30 mouse cellular contexts compared by ENCODE assay signal in the genomic region with DNA sequence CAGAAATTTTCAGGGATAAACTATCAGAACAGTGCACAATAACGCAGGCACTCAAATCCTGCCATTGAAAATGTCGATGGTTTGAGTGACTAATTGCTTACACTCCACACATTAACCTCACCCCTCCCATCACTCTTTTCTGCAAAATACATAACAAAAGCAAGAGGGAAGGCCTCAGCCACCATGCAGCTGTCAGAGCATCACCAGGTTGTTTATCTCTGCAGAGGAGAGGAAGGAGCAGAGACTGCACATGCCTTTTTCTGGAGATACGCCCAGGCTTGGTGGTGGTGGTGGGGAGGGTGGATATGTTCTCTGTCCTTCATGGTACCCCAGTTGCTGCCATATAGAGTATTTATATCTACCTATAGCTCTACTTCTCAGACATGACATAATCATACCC.
DNase-seq lines count a peak whose midpoint lies in the region; ATAC-seq and TF ChIP-seq lines count a peak whose summit lies in the region.
"Had no signal": no experiment of that assay in that cellular context is flagged by ENCODE, and none has a peak within 500 bp of the region (broad histone marks: within the 10 kb centered on the region; RNA-seq: fewer than 3 reads in every experiment).

No protein-coding gene starts in this region.

- DNase-seq in forebrain, embryonic 11.5 days (ENCODE audit: low spot score) = no peak
- DNase-seq in forebrain, embryonic 10.5 days (ENCODE audit: extremely low spot score, low spot score) = no peak
- no peak for DNase-seq in midbrain, postnatal 0 days (ENCODE audit: low spot score)
- DNase-seq in urinary bladder, postnatal 10 days (ENCODE audit: low spot score) = no peak
- DNase-seq in thymus, postnatal 36 days = no peak
- DNase-seq: adrenal gland, adult 2 months; cerebellum, adult 18-20 months; cerebellum, postnatal 36 days; embryo, embryonic 11 days; gastrocnemius, postnatal 36 days; heart, adult 2 months; heart, postnatal 14 days; kidney, adult 8-10 months; kidney, postnatal 14 days; liver, postnatal 0 days; right cerebral cortex, postnatal 25 days; spleen, adult 18-20 months; thymus, postnatal 14 days had no signal

- no peaks in the 10 kb centered on the region for H3K9me3 ChIP-seq in forebrain, embryonic 11.5 days (ENCODE audit: control insufficient read depth, low read length)
- H3K9me3 ChIP-seq in forebrain, embryonic 10.5 days = no peaks in the 10 kb centered on the region
- no peaks in the 10 kb centered on the region for H3K9me3 ChIP-seq in midbrain, embryonic 13.5 days
- H3K9me3 ChIP-seq in midbrain, postnatal 0 days (ENCODE audit: low read length) = no peaks in the 10 kb centered on the region
- H3K9me3 ChIP-seq in forebrain, embryonic 13.5 days (replicated peaks) = no peaks in the 10 kb centered on the region
- H3K9me3 ChIP-seq: embryonic facial prominence, embryonic 13.5 days; heart, embryonic 13.5 days; intestine, embryonic 15.5 days; limb, embryonic 12.5 days; midbrain, embryonic 10.5 days; neural tube, embryonic 12.5 days had no signal

- no peak overlapping the region for H3K27ac ChIP-seq in forebrain, embryonic 11.5 days (ENCODE audit: low read depth, low read length)
- H3K27ac ChIP-seq in forebrain, embryonic 10.5 days = no peak overlapping the region
- no peak overlapping the region for H3K27ac ChIP-seq in midbrain, embryonic 13.5 days
- H3K27ac ChIP-seq in midbrain, postnatal 0 days (ENCODE audit: low read depth, low read length) = no peak overlapping the region
- peak overlapping the region; percentile 36; the same call in 1 of the 2 replicates for H3K27ac ChIP-seq in forebrain, embryonic 13.5 days
- H3K27ac ChIP-seq: embryonic facial prominence, embryonic 13.5 days; heart, adult 2 months; heart, embryonic 13.5 days; hindbrain, embryonic 14.5 days; intestine, embryonic 15.5 days; limb, embryonic 12.5 days; macrophage; midbrain, embryonic 10.5 days; neural tube, embryonic 12.5 days had no signal

- H3K9ac ChIP-seq in forebrain, embryonic 11.5 days (ENCODE audit: low read length) = no peak overlapping the region
- H3K9ac ChIP-seq in midbrain, embryonic 13.5 days (replicated peaks) = no peak overlapping the region
- no peak overlapping the region for H3K9ac ChIP-seq in midbrain, postnatal 0 days (replicated peaks; ENCODE audit: low read length, poor library complexity, severe bottlenecking)
- no peak overlapping the region for H3K9ac ChIP-seq in forebrain, embryonic 13.5 days
- H3K9ac ChIP-seq: embryonic facial prominence, embryonic 13.5 days; heart, embryonic 13.5 days; hindbrain, embryonic 14.5 days; intestine, embryonic 15.5 days; limb, embryonic 12.5 days; liver, postnatal 0 days; neural tube, embryonic 12.5 days had no signal

- peak; percentile 22; the same call in 1 of the 2 replicates for ATAC-seq in forebrain, embryonic 11.5 days (replicated peaks; ENCODE audit: low FRiP score)
- ATAC-seq in midbrain, embryonic 13.5 days = 0 out of 2 replicates have a peak, but pooled peaks have one; percentile 16
- ATAC-seq in midbrain, postnatal 0 days (ENCODE audit: low FRiP score) = no peak
- ATAC-seq in forebrain, embryonic 13.5 days = peak; percentile 74
- ATAC-seq: intestine, embryonic 15.5 days; liver, postnatal 0 days; lung, postnatal 0 days had no signal

- H3K4me3 ChIP-seq in forebrain, embryonic 11.5 days (ENCODE audit: low read depth, low read length) = no peak overlapping the region
- no peak overlapping the region for H3K4me3 ChIP-seq in forebrain, embryonic 10.5 days
- H3K4me3 ChIP-seq in midbrain, embryonic 13.5 days (replicated peaks) = no peak overlapping the region
- no peak overlapping the region for H3K4me3 ChIP-seq in midbrain, postnatal 0 days (ENCODE audit: low read depth, low read length)
- no peak overlapping the region for H3K4me3 ChIP-seq in forebrain, embryonic 13.5 days
- H3K4me3 ChIP-seq: embryonic facial prominence, embryonic 13.5 days; heart, adult 2 months; heart, embryonic 13.5 days; intestine, embryonic 15.5 days; limb, embryonic 12.5 days; midbrain, embryonic 10.5 days; neural tube, embryonic 12.5 days had no signal

- H3K36me3 ChIP-seq in forebrain, embryonic 11.5 days (ENCODE audit: control insufficient read depth, insufficient read depth, low read length) = no peaks in the 10 kb centered on the region
- H3K36me3 ChIP-seq in forebrain, embryonic 10.5 days (replicated peaks) = no peaks in the 10 kb centered on the region
- peaks cover 8% of the 10 kb centered on the region for H3K36me3 ChIP-seq in midbrain, embryonic 13.5 days
- H3K36me3 ChIP-seq in midbrain, postnatal 0 days (ENCODE audit: insufficient read depth, low read length) = no peaks in the 10 kb centered on the region
- H3K36me3 ChIP-seq in forebrain, embryonic 13.5 days (ENCODE audit: poor library complexity, severe bottlenecking) = peaks cover 12% of the 10 kb centered on the region; the same call in 1 of the 2 replicates
- H3K36me3 ChIP-seq: embryonic facial prominence, embryonic 13.5 days; heart, embryonic 13.5 days; intestine, embryonic 15.5 days; limb, embryonic 12.5 days had no signal

- 46% methylated on average over 3 of the region's 3 CpGs for WGBS in forebrain, embryonic 11.5 days
- 69% methylated on average over 3 of the region's 3 CpGs for WGBS in forebrain, embryonic 10.5 days
- WGBS in midbrain, embryonic 13.5 days = 64% methylated on average over 3 of the region's 3 CpGs
- 74% methylated on average over 3 of the region's 3 CpGs for WGBS in midbrain, postnatal 0 days
- 38% methylated on average over 3 of the region's 3 CpGs for WGBS in forebrain, embryonic 13.5 days

- no peaks in the 10 kb centered on the region for H3K27me3 ChIP-seq in forebrain, embryonic 11.5 days (ENCODE audit: control insufficient read depth, insufficient read depth, low read length)
- no peaks in the 10 kb centered on the region for H3K27me3 ChIP-seq in forebrain, embryonic 10.5 days (ENCODE audit: poor library complexity, severe bottlenecking)
- H3K27me3 ChIP-seq in midbrain, embryonic 13.5 days = no peaks in the 10 kb centered on the region
- no peaks in the 10 kb centered on the region for H3K27me3 ChIP-seq in midbrain, postnatal 0 days (ENCODE audit: insufficient read depth, low read length)
- H3K27me3 ChIP-seq in forebrain, embryonic 13.5 days = no peaks in the 10 kb centered on the region
- H3K27me3 ChIP-seq: embryonic facial prominence, embryonic 13.5 days; heart, embryonic 13.5 days; intestine, embryonic 15.5 days; limb, embryonic 12.5 days; neural tube, embryonic 12.5 days had no signal

- no peak overlapping the region for H3K4me2 ChIP-seq in forebrain, embryonic 11.5 days (ENCODE audit: low read depth, low read length, severe bottlenecking)
- H3K4me2 ChIP-seq in midbrain, embryonic 13.5 days (replicated peaks) = no peak overlapping the region
- H3K4me2 ChIP-seq in midbrain, postnatal 0 days (ENCODE audit: low read depth, low read length, poor library complexity, severe bottlenecking) = no peak overlapping the region
- no peak overlapping the region for H3K4me2 ChIP-seq in forebrain, embryonic 13.5 days
- H3K4me2 ChIP-seq: embryonic facial prominence, embryonic 13.5 days; heart, embryonic 13.5 days; hindbrain, embryonic 14.5 days; intestine, embryonic 15.5 days; limb, embryonic 12.5 days; liver, embryonic 11.5 days; neural tube, embryonic 12.5 days had no signal

- peaks cover 8% of the 10 kb centered on the region; the same call in 1 of the 2 replicates for H3K4me1 ChIP-seq in forebrain, embryonic 11.5 days (replicated peaks; ENCODE audit: control insufficient read depth, insufficient read depth, low read length)
- peaks cover 19% of the 10 kb centered on the region for H3K4me1 ChIP-seq in forebrain, embryonic 10.5 days
- H3K4me1 ChIP-seq in midbrain, embryonic 13.5 days (replicated peaks) = peaks cover 19% of the 10 kb centered on the region
- peaks cover 3% of the 10 kb centered on the region; the same call in 1 of the 2 replicates for H3K4me1 ChIP-seq in midbrain, postnatal 0 days (ENCODE audit: insufficient read depth, low read length)
- peaks cover 29% of the 10 kb centered on the region for H3K4me1 ChIP-seq in forebrain, embryonic 13.5 days
- H3K4me1 ChIP-seq: embryonic facial prominence, embryonic 13.5 days; intestine, embryonic 15.5 days; limb, embryonic 12.5 days had no signal

- TF ChIP-seq CTCF in midbrain, postnatal 0 days (IDR thresholded peaks at IDR 0.05) = no peak
